Mouse (Mus musculus): ENCODE results near the gene Mesp1. TPM values are rescaled to one million over a fixed set of nuclear protein-coding genes. Genes with fewer than 3 reads are reported as not detected.
A peak's percentile ranks its signal among the peaks of the same experiment; 100 is the strongest.

Mesp1 gene
- polyA plus RNA-seq, 1 experiment from 2014 or later = not detected

GRCm38 (mm10) chr7:79780647-79781626, 12.7 kb downstream of the Mesp1 start:
- Histone ChIP-seq H3K9ac (ENCODE audit: low read length) (peak overlapping the region; percentile 55), H3K4me2 (ENCODE audit: low read depth, low read length) (peak overlapping the region; percentile 60), H3K4me3 (ENCODE audit: low read length) (peak overlapping the region; percentile 39), H3K4me1 (ENCODE audit: control insufficient read depth, insufficient read depth, low read length) (peaks cover 5% of the 10 kb centered on the region), H3K27me3 (ENCODE audit: control insufficient read depth, insufficient read depth, low read length) (no peaks in the 10 kb centered on the region), H3K36me3 (ENCODE audit: control insufficient read depth, insufficient read depth) (no peaks in the 10 kb centered on the region), H3K9me3 (replicated peaks; ENCODE audit: control insufficient read depth, low read length) (no peaks in the 10 kb centered on the region), H3K27ac (ENCODE audit: low read length) (no peak overlapping the region)
- 23% methylated on average over 16 of the region's 16 CpGs for WGBS
- ATAC-seq (replicated peaks; ENCODE audit: extremely low read depth, insufficient read depth, low FRiP score) = peak; percentile 62

GRCm38 (mm10) chr7:79771561-79772512, 21.8 kb downstream of the Mesp1 start:
- H3K4me1 ChIP-seq (ENCODE audit: control insufficient read depth, insufficient read depth, low read length) = peaks cover 9% of the 10 kb centered on the region
- H3K4me2 ChIP-seq (ENCODE audit: low read depth, low read length) = peak overlapping the region; percentile 3; the same call in 1 of the 2 replicates
- H3K4me3 ChIP-seq (ENCODE audit: low read length) = no peak overlapping the region
- peak; percentile 76 for ATAC-seq (replicated peaks; ENCODE audit: extremely low read depth, insufficient read depth, low FRiP score)
- WGBS = 33% methylated on average over 15 of the region's 15 CpGs
- H3K27me3 ChIP-seq (ENCODE audit: control insufficient read depth, insufficient read depth, low read length) = no peaks in the 10 kb centered on the region
- peak overlapping the region; percentile 26; the same call in 1 of the 2 replicates for H3K9ac ChIP-seq (ENCODE audit: low read length)
- H3K9me3 ChIP-seq (replicated peaks; ENCODE audit: control insufficient read depth, low read length) = no peaks in the 10 kb centered on the region
- peak overlapping the region; percentile 63 for H3K27ac ChIP-seq (ENCODE audit: low read length)
- no peaks in the 10 kb centered on the region for H3K36me3 ChIP-seq (ENCODE audit: control insufficient read depth, insufficient read depth)

GRCm38 (mm10) chr7:79769664-79770063, 23.9 kb downstream of the Mesp1 start:
- Histone ChIP-seq H3K9ac (ENCODE audit: low read length) (no peak overlapping the region), H3K4me3 (ENCODE audit: low read length) (no peak overlapping the region), H3K4me1 (ENCODE audit: control insufficient read depth, insufficient read depth, low read length) (peaks cover 9% of the 10 kb centered on the region), H3K27me3 (ENCODE audit: control insufficient read depth, insufficient read depth, low read length) (no peaks in the 10 kb centered on the region), H3K27ac (ENCODE audit: low read length) (no peak overlapping the region), H3K9me3 (replicated peaks; ENCODE audit: control insufficient read depth, low read length) (no peaks in the 10 kb centered on the region), H3K36me3 (ENCODE audit: control insufficient read depth, insufficient read depth) (no peaks in the 10 kb centered on the region), H3K4me2 (ENCODE audit: low read depth, low read length) (no peak overlapping the region)
- 74% methylated on average over 3 of the region's 3 CpGs for WGBS
- no peak for ATAC-seq (replicated peaks; ENCODE audit: extremely low read depth, insufficient read depth, low FRiP score)

GRCm38 (mm10) chr7:79765991-79766390, 27.6 kb downstream of the Mesp1 start:
- Histone ChIP-seq H3K4me2 (ENCODE audit: low read depth, low read length) (no peak overlapping the region), H3K27ac (ENCODE audit: low read length) (no peak overlapping the region), H3K9ac (ENCODE audit: low read length) (no peak overlapping the region), H3K4me1 (ENCODE audit: control insufficient read depth, insufficient read depth, low read length) (no peaks in the 10 kb centered on the region), H3K4me3 (ENCODE audit: low read length) (no peak overlapping the region), H3K9me3 (replicated peaks; ENCODE audit: control insufficient read depth, low read length) (no peaks in the 10 kb centered on the region), H3K27me3 (ENCODE audit: control insufficient read depth, insufficient read depth, low read length) (no peaks in the 10 kb centered on the region), H3K36me3 (ENCODE audit: control insufficient read depth, insufficient read depth) (no peaks in the 10 kb centered on the region)
- ATAC-seq (replicated peaks; ENCODE audit: extremely low read depth, insufficient read depth, low FRiP score) = no peak
- 48% methylated on average over 1 of the region's 1 CpGs for WGBS

GRCm38 (mm10) chr7:79762106-79762505, 31.5 kb downstream of the Mesp1 start:
- H3K27ac ChIP-seq (ENCODE audit: low read length) = no peak overlapping the region
- no peaks in the 10 kb centered on the region for H3K9me3 ChIP-seq (replicated peaks; ENCODE audit: control insufficient read depth, low read length)
- H3K9ac ChIP-seq (ENCODE audit: low read length) = no peak overlapping the region
- H3K4me2 ChIP-seq (ENCODE audit: low read depth, low read length) = no peak overlapping the region
- WGBS = 62% methylated on average over 8 of the region's 8 CpGs
- no peak overlapping the region for H3K4me3 ChIP-seq (ENCODE audit: low read length)
- H3K4me1 ChIP-seq (ENCODE audit: control insufficient read depth, insufficient read depth, low read length) = no peaks in the 10 kb centered on the region
- no peak for ATAC-seq (replicated peaks; ENCODE audit: extremely low read depth, insufficient read depth, low FRiP score)
- no peaks in the 10 kb centered on the region for H3K36me3 ChIP-seq (ENCODE audit: control insufficient read depth, insufficient read depth)
- H3K27me3 ChIP-seq (ENCODE audit: control insufficient read depth, insufficient read depth, low read length) = no peaks in the 10 kb centered on the region

GRCm38 (mm10) chr7:79761124-79761876, 32.3 kb downstream of the Mesp1 start:
- no peak overlapping the region for H3K27ac ChIP-seq (ENCODE audit: low read length)
- no peak overlapping the region for H3K4me3 ChIP-seq (ENCODE audit: low read length)
- H3K36me3 ChIP-seq (ENCODE audit: control insufficient read depth, insufficient read depth) = no peaks in the 10 kb centered on the region
- H3K4me1 ChIP-seq (ENCODE audit: control insufficient read depth, insufficient read depth, low read length) = no peaks in the 10 kb centered on the region
- H3K9me3 ChIP-seq (replicated peaks; ENCODE audit: control insufficient read depth, low read length) = no peaks in the 10 kb centered on the region
- no peak overlapping the region for H3K4me2 ChIP-seq (ENCODE audit: low read depth, low read length)
- no peak for ATAC-seq (replicated peaks; ENCODE audit: extremely low read depth, insufficient read depth, low FRiP score)
- no peak overlapping the region for H3K9ac ChIP-seq (ENCODE audit: low read length)
- no peaks in the 10 kb centered on the region for H3K27me3 ChIP-seq (ENCODE audit: control insufficient read depth, insufficient read depth, low read length)
- WGBS = 64% methylated on average over 5 of the region's 5 CpGs

- H3K36me3 ChIP-seq (ENCODE audit: control insufficient read depth, insufficient read depth) = no peaks in the 10 kb centered on the region
- H3K27me3 ChIP-seq (ENCODE audit: control insufficient read depth, insufficient read depth, low read length) = no peaks in the 10 kb centered on the region
- H3K27ac ChIP-seq (ENCODE audit: low read length) = no peak overlapping the region
- H3K9me3 ChIP-seq (replicated peaks; ENCODE audit: control insufficient read depth, low read length) = no peaks in the 10 kb centered on the region
- no peak overlapping the region for H3K4me2 ChIP-seq (ENCODE audit: low read depth, low read length)
- H3K4me3 ChIP-seq (ENCODE audit: low read length) = no peak overlapping the region
- H3K9ac ChIP-seq (ENCODE audit: low read length) = no peak overlapping the region
- no peak for ATAC-seq (replicated peaks; ENCODE audit: extremely low read depth, insufficient read depth, low FRiP score)
- H3K4me1 ChIP-seq (ENCODE audit: control insufficient read depth, insufficient read depth, low read length) = no peaks in the 10 kb centered on the region
Observed at GRCm38 (mm10) chr7:79759766-79760165, 33.8 kb downstream of the Mesp1 start.

GRCm38 (mm10) chr7:79758176-79758575, 35.4 kb downstream of the Mesp1 start:
- 55% methylated on average over 6 of the region's 6 CpGs for WGBS

More at GRCm38 (mm10) chr7:79758176-79758575, 35.4 kb downstream of the Mesp1 start:
- no peak overlapping the region for H3K9ac ChIP-seq (ENCODE audit: low read length)
- H3K4me2 ChIP-seq (ENCODE audit: low read depth, low read length) = no peak overlapping the region
- H3K4me3 ChIP-seq (ENCODE audit: low read length) = no peak overlapping the region
- H3K27me3 ChIP-seq (ENCODE audit: control insufficient read depth, insufficient read depth, low read length) = no peaks in the 10 kb centered on the region
- no peak for ATAC-seq (replicated peaks; ENCODE audit: extremely low read depth, insufficient read depth, low FRiP score)
- no peaks in the 10 kb centered on the region for H3K9me3 ChIP-seq (replicated peaks; ENCODE audit: control insufficient read depth, low read length)
- H3K4me1 ChIP-seq (ENCODE audit: control insufficient read depth, insufficient read depth, low read length) = no peaks in the 10 kb centered on the region
- no peak overlapping the region for H3K27ac ChIP-seq (ENCODE audit: low read length)
- no peaks in the 10 kb centered on the region for H3K36me3 ChIP-seq (ENCODE audit: control insufficient read depth, insufficient read depth)
